Mouse (Mus musculus) T-cell, adult 2 months (primary cell): ENCODE measurements at regions not wholly inside any gene's neighbourhood (a gene's known extent, or its start where the extent isn't known, plus 50 kb on each side); places are given as distances from the start of the nearest gene placed in this dataset.

ENCODE experiments used
- DNase-seq: peaks from one replicate; pipeline ENCODE4 v3.0.0; 2022; ENCODE audit warnings: low spot score

DNA sequence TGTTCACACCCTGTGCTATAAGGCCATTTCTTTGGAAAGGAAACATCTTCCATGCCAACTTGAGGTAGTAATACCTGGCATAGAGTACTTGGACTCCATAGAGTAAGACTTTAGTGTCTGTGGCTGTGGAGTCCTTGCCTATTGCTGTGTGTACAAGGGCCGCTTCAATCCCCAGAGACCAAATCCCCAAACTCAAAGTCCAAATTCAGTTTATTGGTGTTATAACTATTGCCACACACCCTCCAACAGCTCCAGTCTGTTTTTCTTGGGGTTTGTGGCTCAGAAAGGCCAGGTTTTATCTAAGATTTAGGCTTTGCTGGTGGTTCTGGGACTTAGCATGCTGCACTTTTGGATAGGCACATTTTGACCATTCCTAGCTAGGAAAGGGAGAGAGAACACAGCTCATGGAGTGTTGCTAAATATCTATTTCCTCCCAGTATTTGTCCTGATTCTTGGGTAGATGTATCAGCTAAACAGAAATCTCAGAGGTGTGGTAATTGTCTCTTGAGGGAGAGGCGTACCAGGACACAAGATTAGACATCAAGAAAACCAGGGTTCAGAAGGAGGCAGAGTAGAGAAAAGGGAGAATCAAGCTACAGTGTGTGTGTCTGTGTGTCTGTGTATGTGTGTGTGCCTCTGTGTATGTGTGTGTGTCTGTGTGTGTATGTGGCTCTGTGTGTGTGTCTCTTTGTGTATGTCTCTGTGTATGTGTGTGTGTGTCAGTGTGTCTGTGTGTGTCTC lies 65.3 kb upstream of the Parp11 start:
- DNase-seq, result no peak

GRCm38 (mm10) chr6:127391258-127392011 lies 55.2 kb upstream of the Parp11 start:
- no peak for DNase-seq

DNA sequence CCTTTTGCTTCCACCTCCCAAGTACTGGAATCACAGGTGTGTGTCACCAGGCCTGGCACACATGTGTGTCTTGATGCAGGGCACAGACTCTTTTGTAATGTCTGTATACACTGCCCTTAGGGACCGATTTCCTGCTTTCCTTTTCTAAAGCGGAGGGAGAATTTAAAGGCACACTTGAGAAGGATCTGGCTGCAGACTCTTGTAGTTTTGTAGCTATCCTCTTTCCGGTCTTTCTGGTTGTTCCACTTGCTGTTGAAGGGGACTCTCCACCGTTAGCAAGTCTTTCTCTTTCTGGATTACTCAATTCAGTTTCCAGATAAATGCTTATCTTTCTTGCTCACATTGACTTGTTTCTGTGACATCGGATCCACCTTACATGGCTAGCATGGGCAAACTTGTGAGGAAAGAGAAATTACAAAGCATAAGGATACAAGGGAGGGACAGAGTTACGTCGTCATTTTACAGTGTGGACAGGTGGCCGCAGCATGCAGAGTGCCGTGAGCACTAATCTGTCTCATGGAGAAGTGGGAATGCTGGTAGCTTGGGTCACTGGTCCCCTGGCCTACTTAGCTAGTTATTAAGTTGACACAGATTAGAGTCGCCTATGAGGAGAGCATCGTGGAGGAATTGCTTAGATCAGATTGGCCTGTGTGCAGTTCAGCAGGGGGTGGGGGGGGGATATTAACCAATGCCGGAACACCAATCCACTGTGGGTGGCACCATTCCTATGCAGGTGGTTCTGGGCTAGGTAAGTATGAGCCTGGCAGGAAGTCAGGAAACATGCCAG lies 54.4 kb upstream of the Parp11 start:
- no peak for DNase-seq

GRCm38 (mm10) chr6:127392799-127393172 lies 53.9 kb upstream of the Parp11 start:
- no peak for DNase-seq

DNA sequence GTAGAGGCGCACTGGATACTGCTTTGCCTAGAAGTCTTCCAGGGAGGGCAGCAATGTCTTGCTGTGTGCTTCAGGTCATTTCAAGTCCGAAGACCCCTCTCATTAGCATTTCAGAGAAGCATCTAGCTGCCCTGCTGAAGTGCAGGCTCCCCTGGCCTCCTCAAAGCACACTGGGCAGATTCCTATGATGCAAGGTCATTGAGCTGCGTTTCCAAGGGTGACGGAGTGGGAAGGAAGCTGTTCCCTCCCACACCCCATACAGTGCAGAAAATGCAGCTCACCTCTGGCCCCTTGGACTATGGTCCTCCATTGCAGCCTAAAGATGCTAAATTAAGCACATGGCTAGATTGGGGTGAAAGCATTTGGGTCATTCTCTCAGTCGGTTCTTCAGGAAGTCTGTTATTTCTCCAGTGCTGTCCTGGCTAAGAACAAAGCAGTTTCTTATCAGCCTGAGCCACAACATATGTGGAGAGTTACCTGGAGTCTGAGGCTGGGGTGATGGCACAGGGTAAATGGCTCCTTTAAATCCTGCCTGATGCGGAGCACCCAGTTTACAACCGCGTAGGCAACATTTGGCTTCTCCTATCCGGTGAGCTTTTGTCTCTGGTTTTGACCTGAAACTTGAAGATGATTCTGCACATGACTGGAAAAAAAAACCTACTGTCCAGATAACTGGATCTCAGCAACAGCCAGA lies 52.6 kb upstream of the Parp11 start:
- no peak for DNase-seq
